Mouse (Mus musculus): Measurements from ENCODE around the gene Fam124b. TPM values are rescaled to one million over a fixed set of nuclear protein-coding genes. Genes with fewer than 3 reads are reported as not detected.

Gene Fam124b
- polyA plus RNA-seq, 1 experiment from 2014 or later = not detected

GRCm38 (mm10) chr1:80165391-80165790, 52.9 kb downstream of the Fam124b start:
- Histone ChIP-seq H3K9ac (no peak overlapping the region), H3K27ac (no peak overlapping the region), H3K27me3 (replicated peaks) (no peaks in the 10 kb centered on the region), H3K36me3 (no peaks in the 10 kb centered on the region), H3K4me2 (no peak overlapping the region), H3K4me3 (no peak overlapping the region), H3K9me3 (replicated peaks) (no peaks in the 10 kb centered on the region), H3K4me1 (no peaks in the 10 kb centered on the region)
- WGBS (ENCODE audit: insufficient replicate concordance) = 53% methylated on average over 5 of the region's 5 CpGs
- no peak for ATAC-seq

- H3K27ac ChIP-seq = no peak overlapping the region
- no peak for ATAC-seq
- no peak overlapping the region for H3K4me2 ChIP-seq
- no peaks in the 10 kb centered on the region for H3K9me3 ChIP-seq (replicated peaks)
- no peak overlapping the region for H3K4me3 ChIP-seq
- H3K9ac ChIP-seq = no peak overlapping the region
- 49% methylated on average over 6 of the region's 6 CpGs for WGBS (ENCODE audit: insufficient replicate concordance)
- H3K36me3 ChIP-seq = no peaks in the 10 kb centered on the region
- H3K27me3 ChIP-seq (replicated peaks) = no peaks in the 10 kb centered on the region
- no peaks in the 10 kb centered on the region for H3K4me1 ChIP-seq
Measured at GRCm38 (mm10) chr1:80162943-80163342, 55.3 kb downstream of the Fam124b start.

GRCm38 (mm10) chr1:80159586-80159985, 58.7 kb downstream of the Fam124b start:
- no peaks in the 10 kb centered on the region for H3K4me1 ChIP-seq
- H3K27me3 ChIP-seq (replicated peaks) = no peaks in the 10 kb centered on the region
- no peak overlapping the region for H3K9ac ChIP-seq
- no peak for ATAC-seq
- no peak overlapping the region for H3K4me3 ChIP-seq
- no peak overlapping the region for H3K27ac ChIP-seq
- no peaks in the 10 kb centered on the region for H3K9me3 ChIP-seq (replicated peaks)
- H3K36me3 ChIP-seq = no peaks in the 10 kb centered on the region
- no peak overlapping the region for H3K4me2 ChIP-seq

- no peaks in the 10 kb centered on the region for H3K9me3 ChIP-seq (replicated peaks)
- H3K27me3 ChIP-seq (replicated peaks) = no peaks in the 10 kb centered on the region
- no peak for ATAC-seq
- no peak overlapping the region for H3K4me3 ChIP-seq
- H3K9ac ChIP-seq = no peak overlapping the region
- H3K4me2 ChIP-seq = no peak overlapping the region
- H3K36me3 ChIP-seq = no peaks in the 10 kb centered on the region
- no peaks in the 10 kb centered on the region for H3K4me1 ChIP-seq
- WGBS (ENCODE audit: insufficient replicate concordance) = 57% methylated on average over 1 of the region's 1 CpGs
- no peak overlapping the region for H3K27ac ChIP-seq
Measured at GRCm38 (mm10) chr1:80154902-80155301, 63.4 kb downstream of the Fam124b start.

- H3K4me3 ChIP-seq = no peak overlapping the region
- no peaks in the 10 kb centered on the region for H3K36me3 ChIP-seq
- WGBS (ENCODE audit: insufficient replicate concordance) = 55% methylated on average over 7 of the region's 7 CpGs
- no peak for ATAC-seq
- H3K27me3 ChIP-seq (replicated peaks) = no peaks in the 10 kb centered on the region
- no peak overlapping the region for H3K4me2 ChIP-seq
- H3K4me1 ChIP-seq = no peaks in the 10 kb centered on the region
- no peaks in the 10 kb centered on the region for H3K9me3 ChIP-seq (replicated peaks)
- H3K27ac ChIP-seq = no peak overlapping the region
- no peak overlapping the region for H3K9ac ChIP-seq
Measured at GRCm38 (mm10) chr1:80153125-80153716, 65.1 kb downstream of the Fam124b start.

GRCm38 (mm10) chr1:80150681-80151080, 67.6 kb downstream of the Fam124b start:
- Histone ChIP-seq H3K36me3 (no peaks in the 10 kb centered on the region), H3K4me3 (no peak overlapping the region), H3K9ac (no peak overlapping the region), H3K4me1 (no peaks in the 10 kb centered on the region), H3K4me2 (no peak overlapping the region), H3K27me3 (replicated peaks) (no peaks in the 10 kb centered on the region), H3K9me3 (replicated peaks) (no peaks in the 10 kb centered on the region), H3K27ac (no peak overlapping the region)
- ATAC-seq = no peak

Other genes starting within 250 kb of the Fam124b start
- gene Cul3, start 122.0 kb upstream of the Fam124b start, polyA plus RNA-seq (2016; fragmentation: Nextera tagmentation; extraction: Ambion mirVana) = 14.6 and 16.7 TPM in 2 replicates
- not detected in 2 replicates for gene Gm45261, start 243.0 kb upstream of the Fam124b start, polyA plus RNA-seq (2016; fragmentation: Nextera tagmentation; extraction: Ambion mirVana)